Mouse (Mus musculus): ENCODE results near the gene Pef1. TPM values are rescaled to one million over a fixed set of nuclear protein-coding genes. Genes with fewer than 3 reads are reported as not detected.

Pef1 gene
- 33.5 TPM for total RNA-seq (2023)

GRCm38 (mm10) chr4:130102111-130102651, at the start of gene Pef1:
Gene Pef1 (plus strand): TSS chr4:130102558.

GRCm38 (mm10) chr4:130139214-130139492, 36.8 kb downstream of the Pef1 start, which contains the start of gene Hcrtr1:
Gene Hcrtr1 (minus strand): TSS chr4:130139359.

GRCm38 (mm10) chr4:130175072-130175711, 72.8 kb downstream of the Pef1 start, which contains the start of gene Tinagl1:
Gene Tinagl1 (minus strand): TSS chr4:130175122.

Other genes with a start within 250 kb of the Pef1 start
- gene Spocd1, start 173.3 kb upstream of the Pef1 start, total RNA-seq (2023) = not detected
- gene Adgrb2, start 117.7 kb upstream of the Pef1 start, total RNA-seq (2023) = 3.5 TPM
- gene Col16a1, start 54.7 kb upstream of the Pef1 start, total RNA-seq (2023) = not detected
- not detected for gene Hcrtr1, start 36.8 kb downstream of the Pef1 start, total RNA-seq (2023)
- not detected for gene Tinagl1, start 72.6 kb downstream of the Pef1 start, total RNA-seq (2023)
- gene Gm853, start 119.8 kb downstream of the Pef1 start, total RNA-seq (2023) = not detected
- not detected for gene Serinc2, start 176.6 kb downstream of the Pef1 start, total RNA-seq (2023)
- gene Fabp3, start 206.0 kb downstream of the Pef1 start, total RNA-seq (2023) = not detected
- not detected for gene Gm10570, start 206.1 kb downstream of the Pef1 start, total RNA-seq (2023)